Mouse (Mus musculus) cerebellum, adult 2 months (tissue): ENCODE measurements around the gene Vamp1. TPM values are rescaled to one million over a fixed set of nuclear protein-coding genes. Genes with fewer than 3 reads are reported as not detected.

Experiments used
- DNase-seq, 2 experiments: peaks; one replicate each; pipeline ENCODE4 v3.0.0; 2021
- H3K27ac ChIP-seq: fragments of 200-500 bp; 2 replicates; pipeline ENCODE4 v1.5.1; 2012; ENCODE audit warnings: low read length, control low read depth, inconsistent platforms; ENCODE audit not compliant: insufficient read depth
- H3K27me3 ChIP-seq: fragments of 200-500 bp; 2 replicates; pipeline ENCODE4 v1.6.1; 2012; ENCODE audit warnings: inconsistent platforms, mild to moderate bottlenecking, low read length, moderate library complexity; ENCODE audit not compliant: control insufficient read depth, insufficient read depth
- H3K4me1 ChIP-seq: fragments of 200-500 bp; 2 replicates; pipeline ENCODE4 v1.6.1; 2011; ENCODE audit warnings: low read length; ENCODE audit not compliant: control insufficient read depth, insufficient read depth
- H3K4me3 ChIP-seq: fragments of 200-500 bp; replicated peaks from 2 replicates; pipeline ENCODE3; 2011; ENCODE audit warnings: mild to moderate bottlenecking, low read depth, low read length, control low read depth; ENCODE audit not compliant: insufficient read depth
- CTCF ChIP-seq: fragments of 200-500 bp; IDR thresholded peaks from 2 replicates; pipeline ENCODE4 v1.5.1; 2011; ENCODE audit warnings: low read depth, mild to moderate bottlenecking, control low read depth, low read length, moderate library complexity, borderline replicate concordance; ENCODE audit not compliant: insufficient read depth
- POLR2A ChIP-seq: fragments of 200-500 bp; IDR thresholded peaks from 2 replicates; pipeline ENCODE4 v1.6.1; 2011; ENCODE audit warnings: low read length, control low read depth, borderline replicate concordance; ENCODE audit not compliant: insufficient read depth
- WGBS: fragments of 180-500 bp; shearing (Covaris S2); methylation state at CpG from one replicate; pipeline ENCODE4 v1.1.7; 2018; 5-methylcytosine and 5-hydroxymethylcytosine counted together
- polyA plus RNA-seq: library from polyadenylated mRNA; depleted of rRNA; stranded (reverse); fragments of >200 nt; gene quantifications from 2 replicates; pipeline ENCODE4 v1.2.3, GENCODE M21; 2012; rRNA removed

Gene Vamp1
- polyA plus RNA-seq, 1 experiment = 718 TPM

DNA sequence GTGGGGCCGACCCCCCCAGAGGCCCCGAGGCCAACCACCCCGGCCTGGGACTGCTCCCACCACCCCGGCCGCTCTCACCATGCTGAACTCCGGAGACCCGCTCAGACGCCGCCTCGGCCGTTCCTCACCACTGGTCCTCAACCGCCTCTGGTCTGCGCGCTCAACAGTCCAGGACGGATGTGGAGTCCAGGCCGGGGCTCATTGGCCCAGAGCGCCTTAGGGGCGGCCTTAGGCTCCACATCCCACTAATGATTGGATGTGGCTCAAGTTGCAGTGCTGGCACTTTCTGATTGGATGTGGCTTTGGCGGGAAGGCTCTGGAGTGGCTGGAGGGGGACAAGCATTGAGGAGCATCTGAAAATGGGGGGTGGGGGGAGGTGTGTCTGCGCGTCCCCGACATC, 70.5 kb downstream of the Vamp1 start, which contains the start of gene Tuba3a:
Gene Tuba3a, minus strand, starts transcription at position 153 of the 400 bp plus-strand sequence.
- 95% methylated on average over 22 of the region's 22 CpGs for WGBS
- Histone ChIP-seq H3K4me1 (no peaks in the 10 kb centered on the region), H3K4me3 (no peak within 1 kb of the TSS), H3K27ac (no peak within 1 kb of the TSS), H3K27me3 (no peaks in the 10 kb centered on the region)
- DNase-seq = no peak
- TF ChIP-seq CTCF (no peak), POLR2A (no peak)

DNA sequence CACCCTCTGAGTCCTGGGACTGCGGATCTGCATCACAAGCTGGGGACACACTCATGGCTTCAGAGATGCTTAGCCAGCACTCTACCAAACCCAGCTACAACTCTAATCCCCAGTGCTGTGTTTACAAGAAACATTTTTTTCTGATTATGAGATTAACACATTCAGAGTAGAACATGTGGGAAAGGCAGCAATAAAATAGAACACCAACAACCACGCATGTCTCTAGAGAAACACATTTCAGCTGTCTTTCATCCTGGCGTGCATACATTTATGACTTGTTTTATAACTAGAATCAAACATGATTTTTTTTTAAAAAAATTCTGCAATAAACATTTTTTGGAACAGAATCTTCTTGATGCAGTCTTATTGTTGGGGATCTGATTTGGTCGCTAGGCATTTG, 71.6 kb downstream of the Vamp1 start:
- no peak for DNase-seq
- no peaks in the 10 kb centered on the region for H3K4me1 ChIP-seq
- 93% methylated on average over 4 of the region's 4 CpGs for WGBS
- no peak overlapping the region for H3K27ac ChIP-seq
- no peaks in the 10 kb centered on the region for H3K27me3 ChIP-seq
- TF ChIP-seq POLR2A (no peak), CTCF (no peak)
- H3K4me3 ChIP-seq = no peak overlapping the region

DNA sequence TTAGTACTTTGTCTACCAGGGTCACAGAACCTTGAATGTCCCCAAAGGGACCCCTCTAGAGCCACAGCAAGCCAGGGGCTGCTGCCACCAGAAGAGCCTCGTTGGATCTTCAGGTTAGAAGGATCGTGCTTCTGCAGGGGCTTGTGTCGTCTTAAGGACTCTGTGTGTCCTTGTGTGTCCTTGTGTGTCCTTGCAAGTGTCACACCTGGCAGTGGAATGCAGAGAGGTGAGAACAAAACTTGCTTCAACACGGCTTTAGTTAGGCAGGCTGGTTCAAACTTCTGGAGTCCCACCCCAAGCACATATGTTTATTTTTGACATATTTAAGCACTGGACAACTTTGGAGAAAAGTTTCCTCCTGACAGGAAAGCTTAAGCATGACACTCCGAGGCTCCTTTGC, 73.4 kb downstream of the Vamp1 start:
- TF ChIP-seq POLR2A (no peak), CTCF (no peak)
- 84% methylated on average over 5 of the region's 5 CpGs for WGBS
- no peak overlapping the region for H3K4me3 ChIP-seq
- no peak for DNase-seq
- H3K27me3 ChIP-seq = no peaks in the 10 kb centered on the region
- no peaks in the 10 kb centered on the region for H3K4me1 ChIP-seq
- no peak overlapping the region for H3K27ac ChIP-seq

DNA sequence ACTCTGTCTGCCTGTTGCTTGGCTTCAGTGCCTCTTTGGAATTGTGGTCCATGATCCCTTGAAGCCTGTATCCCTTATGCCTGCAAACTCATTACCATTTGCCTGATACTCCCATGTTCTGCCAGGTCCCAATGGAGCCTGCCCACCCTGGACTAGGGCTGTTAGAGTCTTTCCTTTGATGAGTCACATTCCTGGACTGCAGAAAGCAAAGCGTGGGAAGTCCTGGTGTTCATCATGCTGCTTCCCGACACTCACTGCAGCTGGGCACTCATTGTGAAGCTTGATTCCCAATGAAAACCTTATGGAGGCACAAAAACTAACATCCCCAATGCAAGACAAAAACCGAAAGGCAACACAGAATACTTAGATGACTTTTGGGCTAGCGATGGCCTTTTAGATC, 76.0 kb downstream of the Vamp1 start:
- Histone ChIP-seq H3K27ac (no peak overlapping the region), H3K4me1 (no peaks in the 10 kb centered on the region), H3K4me3 (no peak overlapping the region), H3K27me3 (peaks cover 1% of the 10 kb centered on the region; the same call in 1 of the 2 replicates)
- no peak for DNase-seq
- 73% methylated on average over 4 of the region's 4 CpGs for WGBS
- no peak for TF ChIP-seq CTCF
- TF ChIP-seq POLR2A = no peak

DNA sequence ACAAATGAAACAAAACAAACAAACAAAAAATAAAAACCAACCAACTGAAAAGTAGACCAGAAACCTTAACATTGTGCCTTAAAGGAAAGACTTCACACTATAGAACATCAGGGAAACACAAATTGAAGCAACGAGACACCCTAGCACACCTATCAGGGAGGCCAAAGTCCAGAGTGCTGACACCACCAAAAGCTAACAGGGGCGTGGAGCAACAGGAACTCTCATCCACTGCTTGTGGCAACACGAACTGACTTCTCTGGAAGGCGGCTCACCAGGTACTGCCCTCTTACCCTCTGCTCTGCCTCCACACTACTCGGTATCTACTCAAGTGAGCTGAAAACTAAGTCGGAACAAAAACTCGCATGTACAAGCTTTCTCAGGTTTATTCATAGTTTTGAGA, 76.9 kb downstream of the Vamp1 start:
- DNase-seq = no peak
- H3K4me1 ChIP-seq = no peaks in the 10 kb centered on the region
- 93% methylated on average over 7 of the region's 7 CpGs for WGBS
- no peak overlapping the region for H3K4me3 ChIP-seq
- TF ChIP-seq POLR2A (no peak), CTCF (no peak)
- no peak overlapping the region for H3K27ac ChIP-seq
- H3K27me3 ChIP-seq = peaks cover 1% of the 10 kb centered on the region; the same call in 1 of the 2 replicates

DNA sequence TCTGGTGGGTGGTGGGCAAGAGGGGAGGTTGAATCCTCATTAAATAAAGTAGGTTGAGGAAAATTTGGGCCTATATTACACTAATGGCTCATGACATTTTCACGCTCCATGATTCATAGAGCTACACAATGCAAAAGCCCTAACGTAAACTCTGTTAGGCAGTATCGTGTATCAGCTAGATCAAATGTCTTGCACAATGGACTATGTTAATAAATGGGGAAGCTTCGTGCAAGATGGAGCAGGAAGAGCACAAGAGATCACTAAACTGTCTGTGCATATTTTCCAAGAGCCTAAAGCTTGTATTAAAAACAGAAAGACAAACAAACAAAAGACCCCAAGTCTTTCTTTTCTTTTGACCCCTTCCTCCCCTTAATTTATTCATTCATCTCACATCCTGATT, 78.7 kb downstream of the Vamp1 start:
- no peak overlapping the region for H3K27ac ChIP-seq
- peaks cover 1% of the 10 kb centered on the region; the same call in 1 of the 2 replicates for H3K27me3 ChIP-seq
- TF ChIP-seq POLR2A (no peak), CTCF (no peak)
- H3K4me1 ChIP-seq = no peaks in the 10 kb centered on the region
- WGBS = 94% methylated on average over 4 of the region's 4 CpGs
- no peak overlapping the region for H3K4me3 ChIP-seq
- no peak for DNase-seq

Other genes with a start within 250 kb of the Vamp1 start
- 104 and 109 TPM in 2 replicates for gene Pianp, start 218.9 kb upstream of the Vamp1 start, polyA plus RNA-seq
- gene Zfp384, start 206.4 kb upstream of the Vamp1 start, polyA plus RNA-seq = 57.3 and 64.8 TPM in 2 replicates
- gene Ing4, start 175.8 kb upstream of the Vamp1 start, polyA plus RNA-seq = 75.7 and 80.2 TPM in 2 replicates
- gene Acrbp, start 165.9 kb upstream of the Vamp1 start, polyA plus RNA-seq = 23.7 and 24.8 TPM in 2 replicates
- 0.57 and 0.84 TPM in 2 replicates for gene Lpar5, start 147.6 kb upstream of the Vamp1 start, polyA plus RNA-seq
- 110 and 112 TPM in 2 replicates for gene Chd4, start 119.6 kb upstream of the Vamp1 start, polyA plus RNA-seq
- 24.5 and 24.9 TPM in 2 replicates for gene Nop2, start 83.6 kb upstream of the Vamp1 start, polyA plus RNA-seq
- gene Iffo1, start 70.3 kb upstream of the Vamp1 start, polyA plus RNA-seq = 95.4 and 96.0 TPM in 2 replicates
- 5,061 and 5,782 TPM in 2 replicates for gene Gapdh, start 49.1 kb upstream of the Vamp1 start, polyA plus RNA-seq
- gene Ncapd2, start 23.9 kb upstream of the Vamp1 start, polyA plus RNA-seq = 80.8 and 85.4 TPM in 2 replicates
- gene Mrpl51, start 23.8 kb upstream of the Vamp1 start, polyA plus RNA-seq = 61.6 and 70.4 TPM in 2 replicates
- 6.3 TPM in 2 replicates for gene Tapbpl, start 16.3 kb downstream of the Vamp1 start, polyA plus RNA-seq
- gene Cd27, start 21.5 kb downstream of the Vamp1 start, polyA plus RNA-seq = 0.13 TPM in 1 of 2 replicates, not detected in the other
- gene Tuba3a, start 70.5 kb downstream of the Vamp1 start, polyA plus RNA-seq = not detected in 2 replicates
- 12.1 and 12.5 TPM in 2 replicates for gene Ltbr, start 98.3 kb downstream of the Vamp1 start, polyA plus RNA-seq
- gene Scnn1a, start 105.1 kb downstream of the Vamp1 start, polyA plus RNA-seq = 0.67 and 0.74 TPM in 2 replicates
- 11.4 and 11.8 TPM in 2 replicates for gene Tnfrsf1a, start 133.8 kb downstream of the Vamp1 start, polyA plus RNA-seq
- 0.06 and 0.10 TPM in 2 replicates for gene Plekhg6, start 165.2 kb downstream of the Vamp1 start, polyA plus RNA-seq